Mouse (Mus musculus) olfactory bulb, adult 2 months (tissue): ENCODE results near the gene Ubxn11.

Source experiments
- CTCF ChIP-seq: fragments of 200-500 bp; IDR thresholded peaks from 2 replicates; pipeline ENCODE4 v1.5.1; 2012; ENCODE audit warnings: low read depth, mild to moderate bottlenecking, low read length, moderate library complexity; ENCODE audit not compliant: insufficient read depth
- POLR2A ChIP-seq: fragments of 200-500 bp; IDR thresholded peaks from 2 replicates; pipeline ENCODE4 v1.6.1; 2012; ENCODE audit warnings: mild to moderate bottlenecking, low read depth, low read length, moderate library complexity; ENCODE audit not compliant: insufficient read depth

- TF ChIP-seq POLR2A, result no peak
- TF ChIP-seq CTCF, result no peak
These were observed 16.7 kb downstream of the Ubxn11 start for GRCm38 (mm10) chr4:134119042-134119441.
